Mouse (Mus musculus): ENCODE measurements around the gene Dglucy. TPM values are rescaled to one million over a fixed set of nuclear protein-coding genes. Genes with fewer than 3 reads are reported as not detected.

The Dglucy gene
- total RNA-seq, 1 experiment = 6.2 TPM

DNA sequence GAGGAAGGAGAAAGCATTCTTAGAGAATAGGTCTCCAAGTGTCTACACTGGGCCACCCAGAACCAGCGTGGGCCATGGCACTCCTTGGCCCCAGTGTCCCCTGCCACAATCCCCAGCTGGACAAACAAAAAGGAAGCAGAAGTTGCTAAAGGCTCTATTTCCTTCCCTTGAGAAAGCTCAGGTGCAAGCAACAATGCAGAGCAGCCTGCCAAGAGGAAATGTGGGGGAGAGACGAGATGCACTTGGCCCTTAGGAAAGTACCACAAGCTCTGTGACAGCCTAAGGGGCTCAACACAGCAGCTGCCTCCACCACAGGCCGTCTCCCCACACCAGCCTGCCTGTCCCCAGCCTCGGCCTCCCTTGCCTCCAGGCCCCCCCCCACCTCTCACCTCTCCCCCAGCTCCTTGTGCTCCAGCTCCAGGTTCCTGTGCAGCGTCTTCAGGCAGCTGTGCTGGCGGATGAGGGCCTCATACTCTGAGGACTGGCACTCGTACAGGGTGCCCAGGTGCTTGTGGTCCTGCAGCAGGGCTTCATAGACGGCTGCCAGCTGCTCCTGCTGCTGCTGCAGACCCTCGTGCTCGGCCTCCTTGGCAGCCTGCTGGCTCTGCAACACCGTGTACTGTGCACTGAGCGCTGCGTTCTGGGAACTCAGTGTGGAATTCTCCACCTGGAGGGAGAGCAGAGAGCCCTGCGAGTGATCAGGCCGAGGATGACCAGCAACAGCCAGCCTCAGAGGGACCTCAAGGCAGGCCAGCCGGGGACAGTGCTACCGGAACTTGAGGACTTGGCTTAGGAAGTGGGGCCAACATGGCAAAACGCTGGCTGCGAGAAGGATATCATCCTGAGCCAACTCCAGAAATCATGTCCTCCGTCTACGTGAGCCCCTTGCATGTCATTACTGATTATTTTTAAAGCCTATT is 158.8 kb downstream of the Dglucy start:
- Histone ChIP-seq H3K9ac (ENCODE audit: insufficient read depth, low read depth, low read length, poor library complexity, severe bottlenecking) (no peak overlapping the region), H3K4me1 (ENCODE audit: control insufficient read depth in 2 of 2, insufficient read depth in 2 of 2, low read length in 2 of 2, poor library complexity in 1 of 2) (peaks cover 0 to 3% of the 10 kb centered on the region in 2 experiments; a peak in 1 of 4 replicates), H3K4me3 (ENCODE audit: insufficient read depth in 1 of 2, low read depth in 1 of 2, low read length in 2 of 2, poor library complexity in 1 of 2, severe bottlenecking in 1 of 2) (no peak overlapping the region), H3K9me3 (ENCODE audit: control insufficient read depth, insufficient read depth, low read depth, low read length) (no peaks in the 10 kb centered on the region), H3K36me3 (ENCODE audit: control insufficient read depth, insufficient read depth, low read length, poor library complexity, severe bottlenecking) (peaks cover 65% of the 10 kb centered on the region), H3K27ac (ENCODE audit: insufficient read depth, low read depth, low read length, poor library complexity, severe bottlenecking) (no peak overlapping the region)
- TF ChIP-seq MAFK (IDR thresholded peaks at IDR 0.05; ENCODE audit: insufficient read depth, low read depth, low read length) = no peak
- no peak for TF ChIP-seq CHD2 (IDR thresholded peaks at IDR 0.05; ENCODE audit: low read depth, low read length)
- no peak for TF ChIP-seq ZNF384 (IDR thresholded peaks at IDR 0.05; ENCODE audit: low read depth, low read length)
- no peak for TF ChIP-seq ZC3H11A (IDR thresholded peaks at IDR 0.05; ENCODE audit: borderline replicate concordance, low read depth, low read length)
- no peak for TF ChIP-seq HCFC1 (IDR thresholded peaks at IDR 0.05; ENCODE audit: borderline replicate concordance, insufficient read depth, low read length)
- in situ Hi-C loops (cut with MboI; ENCODE audit: low sequenced_read_pairs in 2 of 2, unreplicated experiment in 2 of 2) = no loop called here
- DNase-seq (ENCODE audit: low read depth, low spot score) = no peak

- Histone ChIP-seq H3K4me1 (ENCODE audit: control insufficient read depth in 2 of 2, insufficient read depth in 2 of 2, low read length in 2 of 2, poor library complexity in 1 of 2) (peaks cover 0 to 3% of the 10 kb centered on the region in 2 experiments; a peak in 1 of 4 replicates), H3K36me3 (ENCODE audit: control insufficient read depth, insufficient read depth, low read length, poor library complexity, severe bottlenecking) (peaks cover 67% of the 10 kb centered on the region), H3K27ac (ENCODE audit: insufficient read depth, low read depth, low read length, poor library complexity, severe bottlenecking) (no peak overlapping the region), H3K9me3 (ENCODE audit: control insufficient read depth, insufficient read depth, low read depth, low read length) (no peaks in the 10 kb centered on the region), H3K4me3 (ENCODE audit: insufficient read depth in 1 of 2, low read depth in 1 of 2, low read length in 2 of 2, poor library complexity in 1 of 2, severe bottlenecking in 1 of 2) (no peak overlapping the region), H3K9ac (ENCODE audit: insufficient read depth, low read depth, low read length, poor library complexity, severe bottlenecking) (no peak overlapping the region)
- in situ Hi-C loops (cut with MboI; ENCODE audit: low sequenced_read_pairs in 2 of 2, unreplicated experiment in 2 of 2) = no loop called here
- DNase-seq (ENCODE audit: low read depth, low spot score) = no peak
- no peak for TF ChIP-seq HCFC1 (IDR thresholded peaks at IDR 0.05; ENCODE audit: borderline replicate concordance, insufficient read depth, low read length)
- TF ChIP-seq ZC3H11A (IDR thresholded peaks at IDR 0.05; ENCODE audit: borderline replicate concordance, low read depth, low read length) = no peak
- no peak for TF ChIP-seq MAFK (IDR thresholded peaks at IDR 0.05; ENCODE audit: insufficient read depth, low read depth, low read length)
- TF ChIP-seq ZNF384 (IDR thresholded peaks at IDR 0.05; ENCODE audit: low read depth, low read length) = no peak
- TF ChIP-seq CHD2 (IDR thresholded peaks at IDR 0.05; ENCODE audit: low read depth, low read length) = no peak
Measured at GRCm38 (mm10) chr12:100941361-100941760, 162.5 kb downstream of the Dglucy start.

GRCm38 (mm10) chr12:100943146-100943545 is 164.3 kb downstream of the Dglucy start:
- H3K36me3 ChIP-seq (ENCODE audit: control insufficient read depth, insufficient read depth, low read length, poor library complexity, severe bottlenecking) = peaks cover 72% of the 10 kb centered on the region
- no peak for DNase-seq (ENCODE audit: low read depth, low spot score)

DNA sequence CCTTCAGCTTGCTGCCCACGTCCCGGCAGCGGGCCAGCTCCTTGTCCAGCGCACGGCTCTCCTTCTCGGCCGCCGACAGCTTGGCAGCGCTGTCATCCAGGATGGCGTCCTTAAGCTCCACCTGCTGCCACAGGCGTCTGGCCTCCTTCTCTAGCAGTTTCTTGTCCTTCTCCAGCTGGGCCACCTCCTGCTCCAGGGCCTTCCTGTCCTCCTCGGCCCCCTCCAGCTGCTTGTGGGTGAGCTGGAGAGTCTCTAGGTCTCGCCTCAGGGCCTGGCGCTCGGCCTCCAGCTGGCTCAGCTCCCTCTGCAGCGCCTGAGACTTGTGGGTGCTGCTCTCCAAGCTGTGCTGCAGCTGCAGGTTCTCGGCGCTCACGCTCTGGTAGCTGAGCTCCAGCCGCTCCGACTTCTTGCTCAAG is 166.1 kb downstream of the Dglucy start:
- Histone ChIP-seq H3K4me1 (ENCODE audit: control insufficient read depth in 2 of 2, insufficient read depth in 2 of 2, low read length in 2 of 2, poor library complexity in 1 of 2) (peaks cover 0 to 6% of the 10 kb centered on the region in 2 experiments; a peak in 1 of 4 replicates), H3K4me3 (ENCODE audit: insufficient read depth in 1 of 2, low read depth in 1 of 2, low read length in 2 of 2, poor library complexity in 1 of 2, severe bottlenecking in 1 of 2) (no peak overlapping the region), H3K9me3 (ENCODE audit: control insufficient read depth, insufficient read depth, low read depth, low read length) (no peaks in the 10 kb centered on the region), H3K9ac (ENCODE audit: insufficient read depth, low read depth, low read length, poor library complexity, severe bottlenecking) (no peak overlapping the region), H3K27ac (ENCODE audit: insufficient read depth, low read depth, low read length, poor library complexity, severe bottlenecking) (no peak overlapping the region), H3K36me3 (ENCODE audit: control insufficient read depth, insufficient read depth, low read length, poor library complexity, severe bottlenecking) (peaks cover 66% of the 10 kb centered on the region)
- in situ Hi-C loops (cut with MboI; ENCODE audit: low sequenced_read_pairs in 2 of 2, unreplicated experiment in 2 of 2) = no loop called here
- no peak for DNase-seq (ENCODE audit: low read depth, low spot score)
- TF ChIP-seq HCFC1 (IDR thresholded peaks at IDR 0.05; ENCODE audit: borderline replicate concordance, insufficient read depth, low read length) (no peak), ZC3H11A (IDR thresholded peaks at IDR 0.05; ENCODE audit: borderline replicate concordance, low read depth, low read length) (no peak), MAFK (IDR thresholded peaks at IDR 0.05; ENCODE audit: insufficient read depth, low read depth, low read length) (no peak)

More at GRCm38 (mm10) chr12:100943146-100943545, 164.3 kb downstream of the Dglucy start:
- Histone ChIP-seq H3K27ac (ENCODE audit: insufficient read depth, low read depth, low read length, poor library complexity, severe bottlenecking) (no peak overlapping the region; the same call in 1 of the 2 replicates), H3K4me3 (ENCODE audit: insufficient read depth in 1 of 2, low read depth in 1 of 2, low read length in 2 of 2, poor library complexity in 1 of 2, severe bottlenecking in 1 of 2) (no peak overlapping the region), H3K9me3 (ENCODE audit: control insufficient read depth, insufficient read depth, low read depth, low read length) (no peaks in the 10 kb centered on the region), H3K4me1 (ENCODE audit: control insufficient read depth in 2 of 2, insufficient read depth in 2 of 2, low read length in 2 of 2, poor library complexity in 1 of 2) (peaks cover 0 to 3% of the 10 kb centered on the region in 2 experiments; a peak in 1 of 4 replicates), H3K9ac (ENCODE audit: insufficient read depth, low read depth, low read length, poor library complexity, severe bottlenecking) (no peak overlapping the region)
- in situ Hi-C loops (cut with MboI; ENCODE audit: low sequenced_read_pairs in 2 of 2, unreplicated experiment in 2 of 2) = no loop called here
- TF ChIP-seq MAFK (IDR thresholded peaks at IDR 0.05; ENCODE audit: insufficient read depth, low read depth, low read length) = no peak
- no peak for TF ChIP-seq ZNF384 (IDR thresholded peaks at IDR 0.05; ENCODE audit: low read depth, low read length)
- no peak for TF ChIP-seq CHD2 (IDR thresholded peaks at IDR 0.05; ENCODE audit: low read depth, low read length)
- TF ChIP-seq HCFC1 (IDR thresholded peaks at IDR 0.05; ENCODE audit: borderline replicate concordance, insufficient read depth, low read length) = no peak
- no peak for TF ChIP-seq ZC3H11A (IDR thresholded peaks at IDR 0.05; ENCODE audit: borderline replicate concordance, low read depth, low read length)
